Mouse (Mus musculus): ENCODE measurements around the gene Olfr519.

The Olfr519 gene

GRCm38 (mm10) chr7:108894320-108894719 is at the start of gene Olfr519:
TSS of gene Olfr519 (minus strand) at chr7:108894420.
- DNase-seq: no peak

GRCm38 (mm10) chr7:108944002-108944401 is 49.8 kb upstream of the Olfr519 start:
- DNase-seq: peak; percentile 39

GRCm38 (mm10) chr7:108941466-108941865 is 47.2 kb upstream of the Olfr519 start:
- no peak for DNase-seq

- DNase-seq: no peak
These were observed 42.4 kb upstream of the Olfr519 start for GRCm38 (mm10) chr7:108936591-108936990.

GRCm38 (mm10) chr7:108935411-108935810 is 41.2 kb upstream of the Olfr519 start:
- DNase-seq: no peak

GRCm38 (mm10) chr7:108934836-108935235 is 40.6 kb upstream of the Olfr519 start:
- peak; percentile 8 for DNase-seq

- peak; percentile 94 for DNase-seq
These were observed 39.8 kb upstream of the Olfr519 start, which contains the start of gene Eif3f for GRCm38 (mm10) chr7:108933794-108934731. TSS of gene Eif3f (plus strand) at chr7:108934417.

- no peak for DNase-seq
These were observed 35.6 kb upstream of the Olfr519 start, which contains the start of gene Nlrp10 for GRCm38 (mm10) chr7:108929726-108930393. TSS of gene Nlrp10 (minus strand) at chr7:108930178.

- DNase-seq: no peak
These were observed 34.3 kb upstream of the Olfr519 start for GRCm38 (mm10) chr7:108928280-108929188.

GRCm38 (mm10) chr7:108927043-108927442 is 32.8 kb upstream of the Olfr519 start:
- no peak for DNase-seq

GRCm38 (mm10) chr7:108903969-108904368 is 9.7 kb upstream of the Olfr519 start:
- no peak for DNase-seq

GRCm38 (mm10) chr7:108884906-108885305 is 9.3 kb downstream of the Olfr519 start, which contains the start of gene Olfr518:
TSS of gene Olfr518 (minus strand) at chr7:108885006.
- DNase-seq: no peak

GRCm38 (mm10) chr7:108872279-108872678 is 21.9 kb downstream of the Olfr519 start, which contains the start of gene Olfr517:
TSS of gene Olfr517 (minus strand) at chr7:108872379.
- DNase-seq: no peak

- DNase-seq: no peak
These were observed 43.8 kb downstream of the Olfr519 start, which contains the start of gene Olfr516 for GRCm38 (mm10) chr7:108850429-108850828. TSS of gene Olfr516 (minus strand) at chr7:108850529.
